Mouse (Mus musculus) kidney, embryonic 16.5 days (tissue): ENCODE measurements around the gene Anks6. TPM values are rescaled to one million over a fixed set of nuclear protein-coding genes. Genes with fewer than 3 reads are reported as not detected.
"Not testable (repeated sequence)": the region's sequence is repeated elsewhere in the genome, so short reads cannot be mapped to it uniquely, and the experiment has no call there.

Source experiments
- ATAC-seq: fragments of 200-750 bp; cut with Nextera tagmentation; 2 replicates; pipeline ENCODE4 v1.8.0; 2017; ENCODE audit warnings: moderate TSS enrichment; ENCODE audit not compliant: low FRiP score, low TSS enrichment
- H3K27ac ChIP-seq: fragments of 300-500 bp; sonication (generic); 2 replicates; pipeline ENCODE4 v1.5.1; 2014; ENCODE audit warnings: low read length
- H3K27me3 ChIP-seq: fragments of 300-500 bp; sonication (generic); 2 replicates; pipeline ENCODE4 v1.6.1; 2014; ENCODE audit warnings: low read length, control low read depth, mixed read lengths; ENCODE audit not compliant: insufficient read depth
- H3K36me3 ChIP-seq: fragments of 300-500 bp; sonication (generic); 2 replicates; pipeline ENCODE4 v1.6.1; 2014; ENCODE audit warnings: low read length, control low read depth, mixed read lengths; ENCODE audit not compliant: insufficient read depth
- H3K4me1 ChIP-seq: fragments of 300-500 bp; sonication (generic); 2 replicates; pipeline ENCODE4 v1.6.1; 2014; ENCODE audit warnings: low read length, control low read depth, mixed read lengths; ENCODE audit not compliant: insufficient read depth
- H3K4me2 ChIP-seq: fragments of 300-500 bp; sonication (generic); replicated peaks from 2 replicates; pipeline ENCODE4 v1.6.1; 2014; ENCODE audit warnings: low read depth, low read length
- H3K4me3 ChIP-seq: fragments of 300-500 bp; sonication (generic); 2 replicates; pipeline ENCODE4 v1.5.1; 2014; ENCODE audit warnings: mild to moderate bottlenecking, low read length
- H3K9ac ChIP-seq: fragments of 300-500 bp; sonication (generic); replicated peaks from 2 replicates; pipeline ENCODE4 v1.6.1; 2014; ENCODE audit warnings: low read length
- H3K9me3 ChIP-seq: fragments of 300-500 bp; sonication (generic); 2 replicates; pipeline ENCODE4 v1.6.1; 2016; ENCODE audit warnings: low read length, control low read depth
- WGBS: fragments of 180-500 bp; shearing (Covaris S2); extraction: QIAGEN DNeasy Blood & Tissue Kit; methylation state at CpG from one replicate; pipeline ENCODE4 v1.1.7; 2014; 5-methylcytosine and 5-hydroxymethylcytosine counted together
- polyA plus RNA-seq: library from polyadenylated mRNA; unstranded; fragments of >200 nt; fragmentation: Nextera tagmentation; extraction: Ambion mirVana; gene quantifications from 2 replicates; pipeline ENCODE4 v1.2.1, GENCODE M21; 2015

Gene Anks6
- polyA plus RNA-seq, 1 experiment from 2014 or later = 6.3 TPM

DNA sequence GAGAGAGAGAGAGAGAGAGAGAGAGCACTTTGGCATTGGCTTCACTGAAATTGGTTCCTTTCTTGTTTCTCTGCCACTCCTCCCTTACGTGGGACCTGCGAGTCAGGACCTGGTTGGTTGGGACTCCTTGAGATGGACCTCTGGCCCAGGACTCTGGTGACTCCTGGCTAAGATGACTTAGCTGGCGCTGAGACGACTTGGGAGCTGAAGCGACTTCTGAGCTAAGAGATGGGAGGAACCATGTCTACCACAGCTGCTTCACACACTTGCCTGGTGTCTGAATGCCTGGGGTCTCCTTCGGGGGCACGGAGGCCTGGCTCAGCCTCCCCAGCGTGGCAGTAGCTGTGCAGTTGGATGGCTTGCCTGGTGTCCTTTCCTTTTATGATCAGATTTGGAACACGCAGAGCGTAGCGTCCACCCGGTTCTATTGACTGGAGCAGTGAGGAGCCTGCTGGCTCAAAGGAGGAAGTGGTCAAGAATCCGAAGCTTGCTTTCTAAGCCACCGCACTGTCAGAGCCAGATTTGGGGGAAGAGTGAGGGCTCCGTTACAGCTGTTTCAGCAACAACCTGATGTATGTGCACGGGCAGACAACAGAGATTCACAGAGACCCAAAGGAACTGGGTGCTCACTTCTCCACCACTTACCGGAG is 22.9 kb upstream of the Anks6 start:
- H3K4me2 ChIP-seq = no peak overlapping the region
- ATAC-seq = no peak
- H3K9ac ChIP-seq = no peak overlapping the region
- no peaks in the 10 kb centered on the region for H3K4me1 ChIP-seq
- no peaks in the 10 kb centered on the region for H3K36me3 ChIP-seq
- H3K4me3 ChIP-seq = no peak overlapping the region
- no peaks in the 10 kb centered on the region for H3K9me3 ChIP-seq
- H3K27me3 ChIP-seq = no peaks in the 10 kb centered on the region
- WGBS = 88% methylated on average over 17 of the region's 17 CpGs
- H3K27ac ChIP-seq = no peak overlapping the region

DNA sequence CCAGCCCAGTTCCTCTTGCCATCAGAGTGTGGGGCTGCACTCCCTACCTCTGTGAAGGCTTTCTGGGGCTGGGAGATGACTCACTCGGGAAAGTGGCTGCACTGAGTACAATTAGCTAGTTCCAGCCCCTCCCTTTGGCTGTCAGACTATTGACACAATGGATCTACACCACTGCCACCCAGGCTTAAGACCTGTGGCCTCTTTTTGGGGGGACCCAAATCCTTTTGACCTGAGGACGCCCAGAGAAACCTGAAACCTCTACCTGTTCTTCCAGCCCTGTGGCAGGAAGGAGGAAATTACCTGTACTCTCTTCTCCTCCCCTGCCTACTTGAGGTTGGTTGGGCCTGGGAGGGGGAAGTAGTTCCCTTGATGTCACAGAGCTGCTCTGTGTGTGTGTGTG is 17.8 kb upstream of the Anks6 start:
- H3K4me2 ChIP-seq = no peak overlapping the region
- H3K36me3 ChIP-seq = no peaks in the 10 kb centered on the region
- H3K27ac ChIP-seq = no peak overlapping the region
- WGBS = 25% methylated on average over 2 of the region's 2 CpGs
- H3K4me1 ChIP-seq = no peaks in the 10 kb centered on the region
- ATAC-seq = no peak
- 0 out of 2 replicates have a peak, but pooled peaks cover 2% of the 10 kb centered on the region for H3K9me3 ChIP-seq
- no peaks in the 10 kb centered on the region for H3K27me3 ChIP-seq
- no peak overlapping the region for H3K9ac ChIP-seq
- no peak overlapping the region for H3K4me3 ChIP-seq

DNA sequence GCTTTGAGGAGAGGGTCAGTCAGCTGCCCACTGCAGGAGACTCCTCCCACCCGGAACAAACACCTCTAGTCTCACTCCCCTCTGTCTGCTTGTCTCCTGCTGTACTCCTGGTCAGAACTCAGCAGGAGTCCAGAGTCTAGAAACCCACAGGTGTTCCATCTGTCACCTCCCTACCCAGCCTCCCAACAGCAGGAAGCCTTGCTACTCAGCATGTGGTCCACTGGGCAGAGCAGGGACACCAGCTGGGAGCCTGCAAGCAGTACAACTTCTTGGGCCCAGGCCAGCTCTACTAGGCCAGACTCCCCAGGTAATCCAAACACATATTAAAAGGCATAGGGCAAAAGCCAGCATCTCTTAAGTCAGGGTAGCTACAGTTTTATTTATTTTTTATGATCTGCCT is 3.7 kb upstream of the Anks6 start:
- H3K9me3 ChIP-seq = no peaks in the 10 kb centered on the region
- H3K36me3 ChIP-seq = no peaks in the 10 kb centered on the region
- no peak overlapping the region for H3K27ac ChIP-seq
- H3K4me1 ChIP-seq = peaks cover 6% of the 10 kb centered on the region
- WGBS = 16% methylated on average over 1 of the region's 1 CpGs
- no peaks in the 10 kb centered on the region for H3K27me3 ChIP-seq
- no peak for ATAC-seq
- H3K4me2 ChIP-seq = no peak overlapping the region
- H3K9ac ChIP-seq = no peak overlapping the region
- H3K4me3 ChIP-seq = no peak overlapping the region

DNA sequence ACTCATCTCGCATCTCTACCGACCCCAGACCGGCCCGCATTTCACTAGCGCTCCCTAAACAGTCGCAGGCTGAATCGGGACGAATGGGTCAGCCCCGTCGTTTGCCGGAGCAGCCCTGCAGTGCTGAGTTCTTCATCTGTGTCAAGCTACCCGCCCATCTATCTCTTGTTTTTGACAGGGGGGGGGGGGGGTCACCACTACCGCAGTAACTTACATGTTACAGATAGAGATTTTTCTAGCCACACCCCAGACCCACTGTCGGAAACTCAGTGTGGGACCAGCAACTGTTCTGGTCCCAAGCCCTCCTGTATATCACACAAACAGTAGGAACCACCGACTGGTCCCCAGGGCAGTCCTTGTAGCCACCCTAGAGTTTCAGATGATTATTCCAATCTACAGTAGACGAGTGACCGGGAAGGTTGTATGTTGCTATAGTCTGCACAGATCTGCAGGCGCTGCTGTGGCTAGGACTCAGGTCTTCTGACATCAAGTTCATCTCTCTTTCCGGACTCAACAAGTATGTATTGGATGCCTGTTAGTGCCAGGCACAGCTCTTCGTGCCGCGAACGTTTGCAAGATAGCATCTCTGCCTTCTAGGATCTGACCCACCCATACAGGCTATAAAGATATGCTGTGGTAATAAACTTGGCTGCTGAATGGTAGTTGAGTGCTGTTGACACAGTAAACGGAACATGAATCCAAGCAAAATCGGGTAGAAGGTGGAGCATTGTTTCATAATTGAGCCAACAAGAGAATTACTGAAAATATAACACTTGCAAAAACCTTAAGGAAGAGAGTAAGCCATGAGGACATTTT is 491 bp upstream of the Anks6 start:
- Histone ChIP-seq H3K27me3 (no peaks in the 10 kb centered on the region), H3K4me2 (peak overlapping the region; percentile 81), H3K9me3 (no peaks in the 10 kb centered on the region), H3K4me1 (peaks cover 6% of the 10 kb centered on the region), H3K27ac (peak overlapping the region; percentile 65; the same call in 1 of the 2 replicates), H3K36me3 (no peaks in the 10 kb centered on the region), H3K4me3 (peak overlapping the region; percentile 80), H3K9ac (peak overlapping the region; percentile 90)
- ATAC-seq = peak; percentile 40
- WGBS = 30% methylated on average over 25 of the region's 25 CpGs

DNA sequence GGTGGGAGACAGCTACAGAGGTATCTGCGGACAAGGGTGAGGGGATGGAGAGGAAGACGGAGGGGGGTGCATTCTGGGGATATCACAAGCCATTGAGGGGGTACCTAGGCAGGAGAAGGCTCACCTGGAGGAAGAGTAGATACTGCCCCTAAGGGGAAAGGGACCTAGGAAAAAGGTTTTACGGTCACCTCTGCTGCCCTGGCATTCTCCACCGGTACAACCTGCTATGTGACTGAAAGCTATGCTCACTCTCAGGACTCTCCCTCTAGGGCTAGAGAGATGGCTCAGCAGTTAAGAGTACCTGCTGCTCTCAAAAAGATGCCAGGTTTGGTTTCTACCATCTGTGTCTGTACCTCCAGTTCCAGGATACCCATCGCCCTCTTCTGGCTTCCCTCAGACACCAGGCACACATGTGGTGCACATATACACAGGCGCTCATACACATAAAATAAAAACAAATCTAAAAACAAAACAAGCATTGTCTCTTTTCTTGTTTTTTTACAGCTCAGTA is 1.6 kb downstream of the Anks6 start:
- Histone ChIP-seq H3K9ac (no peak overlapping the region), H3K4me1 (peaks cover 21% of the 10 kb centered on the region), H3K36me3 (no peaks in the 10 kb centered on the region), H3K4me3 (peak overlapping the region; percentile 80; the same call in 1 of the 2 replicates), H3K9me3 (no peaks in the 10 kb centered on the region), H3K27me3 (no peaks in the 10 kb centered on the region), H3K27ac (no peak overlapping the region), H3K4me2 (0 out of 2 replicates have a peak overlapping the region, but pooled peaks have one; percentile 81)
- over 99% methylated on average over 6 of the region's 6 CpGs for WGBS
- ATAC-seq = no peak

DNA sequence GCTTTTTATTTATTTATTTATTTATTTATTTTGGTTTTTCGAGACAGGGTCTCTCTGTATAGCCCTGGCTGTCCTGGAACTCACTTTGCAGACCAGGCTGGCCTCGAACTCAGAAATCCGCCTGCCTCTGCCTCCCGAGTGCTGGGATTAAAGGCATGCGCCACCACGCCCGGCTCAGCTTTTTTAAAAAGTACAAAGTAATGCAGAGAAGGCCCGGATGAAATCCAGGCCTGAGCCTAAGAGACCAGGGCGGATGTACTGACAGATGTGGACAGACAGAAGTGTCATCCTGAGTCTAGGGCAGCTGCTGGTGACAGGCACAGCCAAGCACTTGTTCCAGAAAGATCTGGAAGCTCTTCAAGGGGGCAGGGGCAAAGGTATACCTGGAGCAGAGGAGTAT is 2.1 kb downstream of the Anks6 start:
- not testable (repeated sequence) for H3K27ac ChIP-seq
- 98% methylated on average over 9 of the region's 9 CpGs for WGBS

DNA sequence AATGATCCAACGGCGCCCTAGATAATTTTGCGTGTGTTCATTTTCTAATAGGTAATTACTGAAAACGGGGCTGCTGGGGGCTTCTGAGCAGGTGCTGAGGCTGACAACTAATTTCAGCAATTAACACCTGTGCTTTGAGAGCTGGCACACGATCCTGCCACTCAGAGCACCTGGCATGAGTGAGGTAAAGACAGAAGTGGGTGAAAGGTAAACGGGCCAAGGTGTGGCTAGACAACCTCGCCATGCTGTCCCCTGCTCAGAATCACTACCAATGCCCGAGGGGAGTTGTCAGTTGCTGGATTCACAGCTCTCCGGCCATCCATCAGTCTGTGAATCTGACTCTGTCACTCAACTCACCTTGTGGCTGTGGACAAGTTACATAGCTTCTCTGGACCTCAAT is 5.3 kb downstream of the Anks6 start:
- peak overlapping the region; percentile 99 for H3K27ac ChIP-seq
- no peaks in the 10 kb centered on the region for H3K36me3 ChIP-seq
- WGBS = 70% methylated on average over 9 of the region's 9 CpGs
- H3K9ac ChIP-seq = no peak overlapping the region
- no peaks in the 10 kb centered on the region for H3K9me3 ChIP-seq
- peaks cover 35% of the 10 kb centered on the region for H3K4me1 ChIP-seq
- no peak overlapping the region for H3K4me3 ChIP-seq
- no peak overlapping the region; the same call in 1 of the 2 replicates for H3K4me2 ChIP-seq
- ATAC-seq = no peak
- no peaks in the 10 kb centered on the region for H3K27me3 ChIP-seq

More for the DNA sequence above, 2.1 kb downstream of the Anks6 start:
- not testable (repeated sequence) for H3K4me2 ChIP-seq, ATAC-seq, H3K9ac ChIP-seq, H3K36me3 ChIP-seq, H3K27me3 ChIP-seq, H3K9me3 ChIP-seq, H3K4me3 ChIP-seq
- peaks cover 24% of the 10 kb centered on the region for H3K4me1 ChIP-seq

DNA sequence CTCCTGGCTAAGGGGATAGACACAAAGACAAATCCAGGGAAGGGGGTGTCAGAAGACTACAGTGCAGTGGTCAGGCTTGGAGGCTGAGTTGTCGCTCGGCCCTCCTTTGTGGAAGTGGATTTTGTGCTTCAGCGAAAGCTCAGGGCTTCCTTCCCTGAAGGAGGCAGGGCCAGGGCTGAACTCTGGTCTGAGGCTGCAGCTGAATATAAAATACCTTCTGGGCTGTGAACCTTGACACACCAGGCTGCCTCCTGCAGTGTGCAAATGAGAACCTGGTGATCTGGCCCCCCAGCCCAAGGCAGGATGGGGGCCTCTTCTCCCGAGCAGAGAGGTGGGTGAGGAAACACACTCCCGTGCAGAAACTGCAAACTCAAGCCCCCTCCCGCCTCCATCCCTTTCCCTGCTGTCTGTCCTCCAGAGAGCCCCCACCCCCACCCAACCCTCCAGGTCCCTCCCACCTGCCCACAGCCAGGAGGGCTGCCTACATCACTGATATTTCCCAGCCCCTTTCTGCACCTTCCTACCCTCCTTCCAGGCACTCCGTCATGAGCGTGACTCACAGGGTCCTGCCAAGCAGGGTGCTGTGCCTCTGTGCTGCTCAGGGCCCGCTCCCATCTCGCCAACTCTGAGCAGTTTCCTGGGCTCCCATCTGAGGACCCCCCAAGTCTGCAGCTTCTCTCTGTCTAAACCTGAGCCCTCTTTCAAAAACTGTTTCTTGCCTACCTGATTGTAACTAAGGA is 6.4 kb downstream of the Anks6 start:
- Histone ChIP-seq H3K9ac (peak overlapping the region; percentile 55), H3K4me3 (no peak overlapping the region), H3K27ac (peak overlapping the region; percentile 99), H3K36me3 (no peaks in the 10 kb centered on the region), H3K9me3 (no peaks in the 10 kb centered on the region), H3K4me2 (peak overlapping the region; percentile 39), H3K27me3 (no peaks in the 10 kb centered on the region), H3K4me1 (peaks cover 30% of the 10 kb centered on the region)
- ATAC-seq = peak; percentile 92
- 20% methylated on average over 10 of the region's 10 CpGs for WGBS

DNA sequence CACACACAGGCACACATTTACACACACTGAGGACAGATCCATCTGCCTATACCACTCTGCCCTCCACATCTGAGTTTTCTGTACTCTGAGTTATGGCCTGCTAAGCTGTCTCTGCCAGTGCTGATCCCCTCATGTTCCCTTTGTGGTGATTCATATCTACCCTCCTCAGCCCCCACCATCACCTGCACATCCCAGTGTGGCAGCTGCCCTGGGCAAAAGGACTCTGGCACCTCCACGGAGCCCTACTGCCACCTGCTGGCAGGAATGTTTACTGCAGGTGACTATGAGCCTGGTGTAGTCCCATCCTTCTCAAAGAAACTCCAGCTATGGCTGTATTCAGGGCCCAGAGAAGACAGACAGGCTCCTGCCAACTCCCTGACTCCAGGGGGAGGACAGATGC is 7.1 kb downstream of the Anks6 start:
- Histone ChIP-seq H3K4me3 (no peak overlapping the region), H3K4me1 (peaks cover 30% of the 10 kb centered on the region), H3K9ac (peak overlapping the region; percentile 55), H3K27me3 (no peaks in the 10 kb centered on the region), H3K4me2 (peak overlapping the region; percentile 39), H3K36me3 (no peaks in the 10 kb centered on the region), H3K9me3 (no peaks in the 10 kb centered on the region), H3K27ac (peak overlapping the region; percentile 99)
- ATAC-seq = peak; percentile 64
- WGBS = 0% methylated on average over 1 of the region's 1 CpGs
